Mouse (Mus musculus) ES-E14 (cell line): ENCODE results near the gene Ppdpf.

Experiments used
- CHD2 ChIP-seq: IDR thresholded peaks from 2 replicates; pipeline ENCODE4 v1.6.1; 2014; ENCODE audit warnings: mild to moderate bottlenecking, low read depth, low read length, inconsistent platforms
- ZC3H11A ChIP-seq: IDR thresholded peaks from 2 replicates; pipeline ENCODE4 v1.6.1; 2012; ENCODE audit warnings: low read depth, mild to moderate bottlenecking, inconsistent platforms, low read length, borderline replicate concordance

- TF ChIP-seq ZC3H11A (no peak), CHD2 (no peak)
These were observed 33.3 kb downstream of the Ppdpf start for GRCm38 (mm10) chr2:181220361-181220760.
